Mouse (Mus musculus): ENCODE results near the gene Cutc.

Cutc gene

GRCm38 (mm10) chr19:43753226-43753835, 535 bp downstream of the Cutc start:
- DNase-seq (ENCODE audit: low spot score): peak; percentile 81

- DNase-seq (ENCODE audit: low spot score): no peak
Observed at GRCm38 (mm10) chr19:43754237-43754636, 1.4 kb downstream of the Cutc start.

GRCm38 (mm10) chr19:43754872-43755271, 2.1 kb downstream of the Cutc start:
- no peak for DNase-seq (ENCODE audit: low spot score)

- no peak for DNase-seq (ENCODE audit: low spot score)
Observed at GRCm38 (mm10) chr19:43760504-43760903, 7.7 kb downstream of the Cutc start.

- no peak for DNase-seq (ENCODE audit: low spot score)
Observed at GRCm38 (mm10) chr19:43761543-43762256, 8.9 kb downstream of the Cutc start.

- DNase-seq (ENCODE audit: low spot score): no peak
Observed at GRCm38 (mm10) chr19:43762410-43762809, 9.6 kb downstream of the Cutc start.

- DNase-seq (ENCODE audit: low spot score): no peak
Observed at GRCm38 (mm10) chr19:43766451-43766850, 13.7 kb downstream of the Cutc start.

- DNase-seq (ENCODE audit: low spot score): no peak
Observed at GRCm38 (mm10) chr19:43767549-43768322, 14.9 kb downstream of the Cutc start.

- DNase-seq (ENCODE audit: low spot score): no peak
Observed at GRCm38 (mm10) chr19:43769366-43769960, 16.7 kb downstream of the Cutc start.

GRCm38 (mm10) chr19:43770584-43770983, 17.8 kb downstream of the Cutc start:
- no peak for DNase-seq (ENCODE audit: low spot score)

- DNase-seq (ENCODE audit: low spot score): no peak
Observed at GRCm38 (mm10) chr19:43771499-43771969, 18.7 kb downstream of the Cutc start.

- no peak for DNase-seq (ENCODE audit: low spot score)
Observed at GRCm38 (mm10) chr19:43772311-43772710, 19.5 kb downstream of the Cutc start.

GRCm38 (mm10) chr19:43775433-43775832, 22.6 kb downstream of the Cutc start:
- no peak for DNase-seq (ENCODE audit: low spot score)

- no peak for DNase-seq (ENCODE audit: low spot score)
Observed at GRCm38 (mm10) chr19:43776561-43776960, 23.8 kb downstream of the Cutc start.

- DNase-seq (ENCODE audit: low spot score): no peak
Observed at GRCm38 (mm10) chr19:43777308-43777707, 24.5 kb downstream of the Cutc start.

- no peak for DNase-seq (ENCODE audit: low spot score)
Observed at GRCm38 (mm10) chr19:43780391-43780790, 27.6 kb downstream of the Cutc start.

- DNase-seq (ENCODE audit: low spot score): no peak
Observed at GRCm38 (mm10) chr19:43781980-43782379, 29.2 kb downstream of the Cutc start, which contains the start of gene Abcc2. Gene Abcc2 (plus strand): TSS chr19:43782192.

GRCm38 (mm10) chr19:43784761-43785160, 32.0 kb downstream of the Cutc start:
- DNase-seq (ENCODE audit: low spot score): no peak

GRCm38 (mm10) chr19:43786249-43787026, 33.6 kb downstream of the Cutc start:
- DNase-seq (ENCODE audit: low spot score): no peak

GRCm38 (mm10) chr19:43789817-43790216, 37.0 kb downstream of the Cutc start:
- no peak for DNase-seq (ENCODE audit: low spot score)

GRCm38 (mm10) chr19:43792537-43792936, 39.7 kb downstream of the Cutc start:
- DNase-seq (ENCODE audit: low spot score): no peak

GRCm38 (mm10) chr19:43793951-43794350, 41.2 kb downstream of the Cutc start:
- DNase-seq (ENCODE audit: low spot score): no peak

Measured in left cerebral cortex, adult 11 months (tissue).